Mouse (Mus musculus) CD4-positive, CD25-positive, alpha-beta regulatory T cell, adult 4 months (primary cell): ENCODE data around the gene Scnn1g. TPM values are rescaled to one million over a fixed set of nuclear protein-coding genes. Genes with fewer than 3 reads are reported as not detected.

ENCODE experiments used
- ATAC-seq: one replicate; pipeline ENCODE4 v1.8.0; 2017
- polyA plus RNA-seq, 2 experiments: library from polyadenylated mRNA; unstranded; fragments of 100-300 nt; shearing (Covaris generic); gene quantifications; one replicate each; pipeline ENCODE4 v1.2.1; 2017

Gene Scnn1g
- polyA plus RNA-seq, 2 experiments from 2014 or later: not detected

GRCm38 (mm10) chr7:121778980-121779379 is 44.7 kb downstream of the Scnn1g start:
- no peak for ATAC-seq

DNA sequence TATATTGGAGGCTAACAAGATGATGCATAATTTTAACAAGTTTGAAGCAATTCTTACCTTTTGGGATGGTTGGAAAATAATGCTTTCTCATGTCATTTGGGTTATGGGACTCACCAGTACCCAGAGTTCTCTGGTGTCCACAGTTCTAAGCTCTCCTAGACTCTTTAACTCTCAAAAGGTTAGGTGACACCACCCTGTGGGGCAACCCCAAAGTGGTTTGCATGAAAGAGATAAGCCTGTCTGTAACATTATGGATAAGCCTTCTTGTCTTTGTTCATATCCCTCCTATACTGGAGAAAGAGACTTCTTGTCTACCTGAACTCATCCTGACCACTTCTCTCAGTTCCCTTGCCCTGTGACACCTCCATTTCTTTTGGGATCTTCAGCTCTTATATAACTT is 45.1 kb downstream of the Scnn1g start:
- ATAC-seq: no peak

DNA sequence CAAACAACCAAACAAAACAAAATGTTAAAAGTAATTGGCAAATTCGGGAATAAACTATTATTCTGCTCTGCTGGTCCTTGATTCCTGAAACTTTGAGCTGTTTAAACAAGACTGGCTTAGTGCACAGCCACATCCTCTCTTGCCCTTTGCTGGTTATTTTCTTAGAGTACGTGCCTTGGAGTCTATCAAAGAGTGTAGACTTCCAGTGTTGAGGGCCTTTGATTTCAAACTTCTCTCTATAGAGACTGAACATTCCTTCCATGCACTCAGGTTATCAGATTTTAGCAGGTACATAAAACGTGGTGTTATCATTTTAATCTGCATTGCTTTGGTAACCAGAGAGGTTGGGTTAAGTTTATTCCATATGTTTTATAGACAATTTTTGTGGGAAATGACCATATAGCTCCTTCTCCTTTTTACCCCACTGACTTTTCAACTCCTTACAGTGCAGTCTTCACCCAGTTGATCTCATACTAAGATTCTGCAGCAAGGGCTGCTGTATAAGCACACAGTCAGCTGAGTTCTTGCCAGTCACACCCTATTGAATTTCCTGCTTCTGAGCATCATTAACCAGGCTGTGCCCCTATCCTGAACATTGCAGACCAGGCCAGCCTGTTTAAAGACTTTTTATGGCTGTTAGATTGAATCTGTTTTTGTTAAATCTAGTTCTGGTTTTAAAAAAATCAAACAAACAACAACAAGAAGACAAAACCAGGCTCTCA is 48.1 kb downstream of the Scnn1g start:
- no peak for ATAC-seq

GRCm38 (mm10) chr7:121785651-121786228 is 51.5 kb downstream of the Scnn1g start:
- no peak for ATAC-seq

DNA sequence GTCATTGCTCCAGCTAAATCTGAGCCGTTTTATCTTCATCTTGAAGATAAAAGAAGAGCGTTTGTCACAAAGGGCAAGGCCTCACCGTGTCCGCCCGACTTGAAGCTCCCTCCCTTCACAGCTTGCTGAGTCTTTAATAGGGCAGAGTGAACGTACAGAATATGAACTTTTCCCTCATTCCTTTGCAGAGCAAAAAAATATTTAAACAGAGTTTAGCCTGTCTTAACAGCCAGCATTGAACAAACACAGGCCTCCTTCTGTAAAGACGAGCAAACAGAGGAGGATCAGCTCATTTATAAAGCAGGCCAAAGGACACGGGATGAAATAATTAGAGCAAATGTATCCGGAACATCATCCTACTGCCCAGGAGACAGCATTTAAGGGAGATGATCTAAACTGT is 63.5 kb downstream of the Scnn1g start:
- no peak for ATAC-seq

- ATAC-seq: no peak
These were observed 68.2 kb downstream of the Scnn1g start for GRCm38 (mm10) chr7:121802471-121802870.

GRCm38 (mm10) chr7:121803011-121803410 is 68.7 kb downstream of the Scnn1g start:
- no peak for ATAC-seq

- ATAC-seq: no peak
These were observed 71.7 kb downstream of the Scnn1g start for GRCm38 (mm10) chr7:121805811-121806496.

- ATAC-seq: no peak
These were observed 73.7 kb downstream of the Scnn1g start for GRCm38 (mm10) chr7:121807726-121808580.

Other genes starting within 250 kb of the Scnn1g start
- 1 to 10 TPM; 1.7 to 2.2 TPM for gene Usp31, start 27.2 kb upstream of the Scnn1g start, polyA plus RNA-seq
- not detected for gene Scnn1b, start 130.6 kb downstream of the Scnn1g start, polyA plus RNA-seq
- 10 to 100 TPM in 1 of 2 experiments, 1 to 10 TPM in 1; 7.4 to 14.7 TPM for gene Cog7, start 247.2 kb downstream of the Scnn1g start, polyA plus RNA-seq